31 mouse cellular contexts compared by ENCODE assay signal in the genomic region with DNA sequence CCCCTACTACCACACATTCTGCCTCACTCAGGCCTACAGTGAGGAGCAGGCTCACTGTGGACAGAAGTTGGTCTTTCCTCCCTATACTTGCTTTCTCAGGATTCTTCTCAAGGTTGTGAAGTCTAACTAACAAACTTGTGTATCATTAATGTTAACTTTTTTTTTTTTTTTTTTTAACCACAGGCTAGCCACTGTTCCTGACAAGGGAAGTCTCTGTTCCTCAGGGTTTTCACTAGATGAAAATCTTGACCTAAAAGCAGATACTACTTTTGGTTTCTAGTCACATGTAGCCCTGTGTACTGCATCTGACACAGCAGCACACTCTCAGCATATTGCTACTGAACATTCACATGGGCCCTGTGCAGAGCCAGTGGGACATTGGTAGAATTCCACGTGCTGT.
"Had no signal": no experiment of that assay in that cellular context is flagged by ENCODE, and none has a peak within 500 bp of the region (broad histone marks: within the 10 kb centered on the region; RNA-seq: fewer than 3 reads in every experiment).

No protein-coding gene starts in this region.

- H3K36me3 ChIP-seq: heart, embryonic 12.5 days; heart, embryonic 13.5 days; heart, embryonic 15.5 days; hindbrain, embryonic 10.5 days; hindbrain, embryonic 12.5 days; hindbrain, embryonic 15.5 days; intestine, embryonic 15.5 days; kidney, embryonic 15.5 days had no signal

- H3K4me2 ChIP-seq: heart, embryonic 12.5 days; heart, embryonic 13.5 days; heart, embryonic 15.5 days; hindbrain, embryonic 12.5 days; hindbrain, embryonic 14.5 days; hindbrain, embryonic 15.5 days; intestine, embryonic 15.5 days; kidney, embryonic 15.5 days had no signal

- H3K27ac ChIP-seq: heart, embryonic 13.5 days; heart, embryonic 15.5 days; hindbrain, embryonic 10.5 days; hindbrain, embryonic 12.5 days; hindbrain, embryonic 14.5 days; hindbrain, embryonic 15.5 days; hindbrain, postnatal 0 days; intestine, embryonic 15.5 days; kidney, embryonic 15.5 days; kidney, postnatal 0 days; layer of hippocampus, adult 2 months; left cerebral cortex, adult 2 months had no signal

- H3K4me3 ChIP-seq: heart, embryonic 12.5 days; heart, embryonic 13.5 days; heart, embryonic 15.5 days; hindbrain, embryonic 10.5 days; hindbrain, embryonic 12.5 days; hindbrain, embryonic 15.5 days; intestine, embryonic 15.5 days; kidney, embryonic 15.5 days; layer of hippocampus, adult 2 months; left cerebral cortex, adult 2 months had no signal

- H3K9me3 ChIP-seq: heart, embryonic 12.5 days; heart, embryonic 13.5 days; heart, embryonic 15.5 days; hindbrain, embryonic 10.5 days; hindbrain, embryonic 12.5 days; hindbrain, embryonic 15.5 days; intestine, embryonic 15.5 days; kidney, embryonic 15.5 days had no signal

- H3K27me3 ChIP-seq: heart, embryonic 12.5 days; heart, embryonic 13.5 days; heart, embryonic 15.5 days; hindbrain, embryonic 12.5 days; hindbrain, embryonic 15.5 days; intestine, embryonic 15.5 days; kidney, embryonic 15.5 days had no signal

- DNase-seq: heart, postnatal 10 days; heart, postnatal 36 days; heart, postnatal 4 days; kidney, adult 11 months; kidney, adult 18-20 months; kidney, adult 2 months; kidney, adult 8-10 months; kidney, adult 9 months; kidney, postnatal 10 days; kidney, postnatal 14 days; kidney, postnatal 25 days; kidney, postnatal 36 days; kidney, postnatal 4 days; layer of hippocampus, adult 9-11 months; layer of hippocampus, postnatal 36 days had no signal

- ATAC-seq: inflammation-experienced regulatory T-cells, adult 6 months; intestine, embryonic 15.5 days; intestine, embryonic 16.5 days; intestine, postnatal 0 days had no signal

- H3K9ac ChIP-seq: heart, embryonic 12.5 days; heart, embryonic 13.5 days; heart, embryonic 15.5 days; hindbrain, embryonic 12.5 days; hindbrain, embryonic 14.5 days; hindbrain, embryonic 15.5 days; intestine, embryonic 15.5 days; kidney, embryonic 15.5 days had no signal
